Mouse (Mus musculus): ENCODE results near the gene Mipep. TPM values are rescaled to one million over a fixed set of nuclear protein-coding genes. Genes with fewer than 3 reads are reported as not detected.

Mipep gene
- total and polyA plus RNA-seq, 3 experiments: 19.1 to 26.4 TPM; not detected in 1

DNA sequence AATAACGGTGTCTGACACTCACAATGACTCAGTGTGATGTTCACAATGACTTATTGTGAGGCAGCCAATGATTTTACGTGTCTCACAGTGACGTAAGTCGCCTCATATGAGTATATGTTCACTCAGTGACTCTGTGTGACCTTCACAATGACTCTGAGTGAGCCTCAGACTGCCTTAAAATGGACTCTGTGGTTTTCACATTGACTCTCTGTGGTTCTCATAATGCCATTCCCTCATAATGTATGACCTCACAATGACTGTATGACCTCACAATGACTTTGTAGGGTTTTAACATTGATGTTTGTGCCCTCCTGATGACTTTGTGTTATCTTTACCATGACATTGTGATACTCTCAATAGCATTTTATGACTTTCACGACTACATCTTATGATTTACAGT, 151.3 kb downstream of the Mipep start:
- Histone ChIP-seq H3K4me3 (ENCODE audit: control insufficient read depth in 1 of 2, insufficient read depth in 1 of 2, low read depth in 2 of 2, low read length in 2 of 2) (no peak overlapping the region), H3K4me1 (ENCODE audit: control insufficient read depth in 1 of 2, insufficient read depth in 2 of 2, low read length in 2 of 2) (no peaks in the 10 kb centered on the region), H3K9ac (ENCODE audit: control insufficient read depth, low read depth, low read length, poor library complexity, severe bottlenecking) (no peak overlapping the region), H3K27me3 (ENCODE audit: control insufficient read depth in 1 of 2, insufficient read depth in 2 of 2, low read length in 2 of 2) (no peaks in the 10 kb centered on the region), H3K79me2 (ENCODE audit: control insufficient read depth, insufficient read depth, low read length, poor library complexity) (no peaks in the 10 kb centered on the region), H3K27ac (ENCODE audit: control insufficient read depth, low read depth, low read length) (no peak overlapping the region), H3K36me3 (ENCODE audit: control insufficient read depth in 1 of 2, insufficient read depth in 2 of 2, low read length in 2 of 2) (no peaks in the 10 kb centered on the region), H3K9me3 (replicated peaks; ENCODE audit: insufficient read depth, low read length) (no peaks in the 10 kb centered on the region)
- DNase-seq (ENCODE audit: low read depth, low spot score): no peak
- TF ChIP-seq SIN3A (IDR thresholded peaks at IDR 0.05; ENCODE audit: low read length) (no peak), ZMIZ1 (IDR thresholded peaks at IDR 0.05; ENCODE audit: low read depth, low read length) (no peak), SMC3 (IDR thresholded peaks at IDR 0.05; ENCODE audit: low read depth, low read length) (no peak), USF1 (IDR thresholded peaks at IDR 0.05; ENCODE audit: low read depth, low read length) (no peak), MAFK (IDR thresholded peaks at IDR 0.05; ENCODE audit: borderline replicate concordance, low read depth, low read length) (no peak), MYC (IDR thresholded peaks at IDR 0.05; ENCODE audit: low read depth, low read length) (no peak), MEF2A (IDR thresholded peaks at IDR 0.05; ENCODE audit: extremely low read depth, insufficient replicate concordance, low read depth, low read length, poor library complexity, severe bottlenecking) (no peak), TAL1 (IDR thresholded peaks at IDR 0.05; ENCODE audit: low read length) (no peak), GABPA (IDR thresholded peaks at IDR 0.05; ENCODE audit: low read depth, low read length) (no peak), POLR2AphosphoS2 (IDR thresholded peaks at IDR 0.05; ENCODE audit: low read length) (no peak), ZNF384 (IDR thresholded peaks at IDR 0.05; ENCODE audit: low read depth, low read length) (no peak), HCFC1 (IDR thresholded peaks at IDR 0.05; ENCODE audit: low read depth, low read length) (no peak), RCOR1 (IDR thresholded peaks at IDR 0.05; ENCODE audit: low read depth, low read length) (no peak)

DNA sequence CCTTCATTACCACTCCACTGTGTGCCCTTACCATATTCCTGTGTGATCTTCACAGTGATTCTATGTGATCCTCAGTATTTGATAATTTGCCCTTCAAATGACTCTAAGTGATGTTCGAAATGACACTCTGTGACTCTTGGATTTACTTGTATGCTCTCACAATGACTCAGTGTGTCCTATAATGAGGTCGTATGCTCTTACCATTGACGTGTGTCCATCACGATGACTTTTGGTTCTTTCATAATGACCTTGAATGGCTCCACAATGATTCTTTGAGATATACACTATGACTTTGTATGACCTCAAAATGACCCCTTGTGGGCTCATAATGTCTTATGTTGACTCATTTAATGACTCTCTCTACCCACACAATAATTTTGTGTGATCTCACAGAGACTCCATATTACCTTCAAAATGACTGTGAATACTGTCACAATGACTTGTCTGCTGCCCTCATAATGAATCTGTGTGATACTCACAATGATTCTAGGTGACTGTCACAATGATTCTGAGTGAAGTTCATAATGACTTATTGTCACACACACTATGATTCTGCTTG, 153.2 kb downstream of the Mipep start:
- H3K27ac ChIP-seq (ENCODE audit: control insufficient read depth, low read depth, low read length): no peak overlapping the region
- TF ChIP-seq SMC3 (IDR thresholded peaks at IDR 0.05; ENCODE audit: low read depth, low read length) (no peak), USF1 (IDR thresholded peaks at IDR 0.05; ENCODE audit: low read depth, low read length) (no peak), TBP (IDR thresholded peaks at IDR 0.05; ENCODE audit: low read depth, low read length) (no peak), ELF1 (IDR thresholded peaks at IDR 0.05; ENCODE audit: low read depth, low read length) (no peak), GATA1 (IDR thresholded peaks at IDR 0.05; ENCODE audit: low read depth, low read length) (no peak), SIN3A (IDR thresholded peaks at IDR 0.05; ENCODE audit: low read length) (no peak), POLR2AphosphoS2 (IDR thresholded peaks at IDR 0.05; ENCODE audit: low read length) (no peak), CTCF (IDR thresholded peaks at IDR 0.05 in 2 of 3, conservative IDR thresholded peaks at IDR 0.05 in 1 of 3; ENCODE audit: control insufficient read depth in 1 of 3, insufficient read depth in 1 of 3, low read depth in 2 of 3, low read length in 3 of 3, poor library complexity in 1 of 3, severe bottlenecking in 1 of 3) (no peak), MAFK (IDR thresholded peaks at IDR 0.05; ENCODE audit: borderline replicate concordance, low read depth, low read length) (no peak), KAT2A (conservative IDR thresholded peaks at IDR 0.05; ENCODE audit: low read depth, low read length) (no peak), CHD2 (IDR thresholded peaks at IDR 0.05; ENCODE audit: low read length) (no peak), POLR2AphosphoS5 (IDR thresholded peaks at IDR 0.05; ENCODE audit: borderline replicate concordance, low read depth, low read length) (no peak), ETS1 (IDR thresholded peaks at IDR 0.05; ENCODE audit: low read depth, low read length) (no peak), TAL1 (IDR thresholded peaks at IDR 0.05; ENCODE audit: low read length) (no peak)
- H3K79me2 ChIP-seq (ENCODE audit: control insufficient read depth, insufficient read depth, low read length, poor library complexity): no peaks in the 10 kb centered on the region
- no peaks in the 10 kb centered on the region for H3K27me3 ChIP-seq (ENCODE audit: control insufficient read depth in 1 of 2, insufficient read depth in 2 of 2, low read length in 2 of 2)
- no peak for DNase-seq (ENCODE audit: low read depth, low spot score)
- no peaks in the 10 kb centered on the region for H3K9me3 ChIP-seq (replicated peaks; ENCODE audit: insufficient read depth, low read length)
- no peaks in the 10 kb centered on the region for H3K4me1 ChIP-seq (ENCODE audit: control insufficient read depth in 1 of 2, insufficient read depth in 2 of 2, low read length in 2 of 2)
- no peaks in the 10 kb centered on the region for H3K36me3 ChIP-seq (ENCODE audit: control insufficient read depth in 1 of 2, insufficient read depth in 2 of 2, low read length in 2 of 2)
- H3K4me3 ChIP-seq (ENCODE audit: control insufficient read depth in 1 of 2, insufficient read depth in 1 of 2, low read depth in 2 of 2, low read length in 2 of 2): no peak overlapping the region
- no peak overlapping the region for H3K9ac ChIP-seq (ENCODE audit: control insufficient read depth, low read depth, low read length, poor library complexity, severe bottlenecking)

Other genes starting within 250 kb of the Mipep start
- 0.33 and 0.39 TPM in 2 replicates for gene Spata13, start 150.6 kb upstream of the Mipep start, total RNA-seq (2012; rRNA removed)
- gene Spata13, start 150.6 kb upstream of the Mipep start, polyA plus RNA-seq (2012; ENCODE audit: insufficient read depth in 1 of 2, insufficient read length in 2 of 2, low read depth in 1 of 2, low replicate concordance in 2 of 2, missing spikeins in 1 of 2): 1 to 10 TPM in 1 of 2 experiments, not detected in 1; 1.5 TPM
- gene C1qtnf9, start 16.4 kb upstream of the Mipep start, total RNA-seq (2012; rRNA removed): not detected in 2 replicates
- not detected for gene C1qtnf9, start 16.4 kb upstream of the Mipep start, polyA plus RNA-seq (2012; ENCODE audit: insufficient read depth in 1 of 2, insufficient read length in 2 of 2, low read depth in 1 of 2, low replicate concordance in 2 of 2, missing spikeins in 1 of 2)

Measured in MEL (cell line).